Mouse (Mus musculus) spleen, adult 12 weeks (tissue): ENCODE measurements around the gene Snrpc.

ENCODE experiments used
- DNase-seq: peaks from one replicate; pipeline ENCODE4 v3.0.0; 2022; ENCODE audit warnings: low spot score

Gene Snrpc

DNA sequence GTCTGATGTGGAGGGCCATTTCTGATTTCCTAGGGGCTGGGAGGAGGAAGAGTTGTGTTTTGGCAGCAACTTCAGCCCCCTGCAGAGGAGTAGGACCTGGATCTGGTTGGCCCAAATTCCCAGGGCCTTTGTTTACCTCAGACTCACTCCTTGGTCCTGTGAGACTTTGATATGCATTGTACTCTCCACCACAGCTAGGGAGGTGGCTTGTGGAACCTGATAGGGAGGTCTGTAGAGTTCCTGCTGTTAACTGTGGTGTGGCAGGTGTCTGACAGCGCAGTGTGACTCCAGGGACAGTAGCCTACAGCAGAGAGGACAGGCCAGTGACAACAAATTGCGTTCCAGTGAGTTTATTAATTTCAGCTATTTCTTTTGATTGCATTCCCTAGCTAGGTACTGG, 21.2 kb downstream of the Snrpc start:
- DNase-seq, result peak; percentile 11

DNA sequence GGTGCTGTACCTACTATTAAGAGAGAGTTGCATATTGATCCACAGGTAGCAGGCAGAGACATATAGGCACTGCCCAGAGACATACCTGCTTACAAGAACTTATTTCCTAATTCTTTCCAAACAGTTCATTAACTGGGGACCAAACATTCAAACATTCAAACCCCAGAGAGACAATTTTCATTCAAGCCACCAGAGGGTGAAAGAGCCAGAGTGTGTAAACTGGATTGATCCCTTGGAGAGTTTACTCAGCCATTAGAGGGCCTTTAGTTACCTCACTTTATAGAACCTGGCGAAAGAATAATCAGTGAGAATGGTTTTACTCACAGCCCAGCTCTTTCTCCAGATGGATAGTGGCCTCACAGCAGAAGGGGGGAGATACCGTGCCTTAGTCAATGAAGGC, 27.5 kb downstream of the Snrpc start:
- no peak for DNase-seq

- no peak for DNase-seq
Observed at GRCm38 (mm10) chr17:27866737-27867136, 28.8 kb downstream of the Snrpc start.

GRCm38 (mm10) chr17:27871851-27872250, 33.9 kb downstream of the Snrpc start:
- DNase-seq, result no peak

DNA sequence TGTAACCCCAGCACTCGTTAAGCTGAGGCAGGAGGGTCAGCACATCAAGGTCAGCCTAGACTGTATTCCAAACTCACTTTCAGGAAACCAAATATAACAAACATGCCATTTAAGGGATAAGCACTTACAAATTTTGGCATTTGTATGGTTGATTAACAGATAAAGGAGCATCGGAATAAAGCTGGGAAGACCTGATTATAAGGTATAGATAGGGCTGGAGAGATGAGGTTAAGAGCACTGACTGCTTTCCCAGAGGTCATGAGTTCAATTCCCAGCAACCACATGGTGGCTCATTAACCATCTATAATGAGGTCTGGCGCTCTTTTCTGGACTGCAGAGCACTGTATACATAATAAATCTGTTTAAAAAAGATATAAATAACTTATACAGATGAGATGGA, 35.6 kb downstream of the Snrpc start:
- DNase-seq, result no peak

DNA sequence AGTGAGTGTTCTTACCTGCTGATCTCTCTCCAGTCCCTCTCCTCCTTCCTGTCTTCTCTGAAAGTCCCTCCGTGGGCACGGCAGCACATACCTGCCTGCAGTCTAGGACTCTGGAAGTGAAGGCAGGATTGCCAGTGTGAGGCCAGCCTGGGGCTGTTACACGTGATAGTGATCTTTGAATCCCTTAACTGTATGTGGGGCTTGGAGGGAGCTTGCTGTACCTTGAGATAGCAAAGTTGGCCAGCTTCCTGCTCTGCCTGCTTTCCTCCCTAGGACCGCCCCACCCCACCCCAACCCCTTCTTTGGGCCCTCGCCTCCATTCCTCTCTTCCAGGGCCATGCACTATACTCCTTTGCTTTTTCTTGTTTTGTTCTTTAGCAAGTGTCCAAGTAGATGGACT, 36.6 kb downstream of the Snrpc start:
- DNase-seq, result peak; percentile 10

- no peak for DNase-seq
Observed at GRCm38 (mm10) chr17:27881518-27881917, 43.6 kb downstream of the Snrpc start.

DNA sequence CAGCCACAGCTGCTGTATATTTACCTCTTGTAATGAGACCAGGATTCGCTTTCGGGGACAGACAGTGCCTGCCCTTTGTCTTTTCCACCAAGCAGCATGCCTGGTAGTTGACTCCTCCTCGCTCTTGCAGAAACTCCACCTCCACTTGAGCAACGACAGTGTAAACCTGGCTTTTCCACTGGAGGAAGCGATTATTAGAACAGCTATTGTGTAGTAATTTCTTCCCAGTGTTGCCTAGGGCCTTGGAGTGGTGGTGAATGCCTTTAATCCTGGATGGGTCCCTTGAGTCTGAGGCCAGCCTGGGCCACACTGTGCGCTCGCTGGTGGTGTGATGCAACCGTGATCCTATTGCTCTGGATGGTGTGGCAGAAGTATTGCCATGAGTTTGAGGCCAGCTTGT, 45.2 kb downstream of the Snrpc start:
- no peak for DNase-seq

- DNase-seq, result no peak
Observed at GRCm38 (mm10) chr17:27883994-27884393, 46.0 kb downstream of the Snrpc start.

DNA sequence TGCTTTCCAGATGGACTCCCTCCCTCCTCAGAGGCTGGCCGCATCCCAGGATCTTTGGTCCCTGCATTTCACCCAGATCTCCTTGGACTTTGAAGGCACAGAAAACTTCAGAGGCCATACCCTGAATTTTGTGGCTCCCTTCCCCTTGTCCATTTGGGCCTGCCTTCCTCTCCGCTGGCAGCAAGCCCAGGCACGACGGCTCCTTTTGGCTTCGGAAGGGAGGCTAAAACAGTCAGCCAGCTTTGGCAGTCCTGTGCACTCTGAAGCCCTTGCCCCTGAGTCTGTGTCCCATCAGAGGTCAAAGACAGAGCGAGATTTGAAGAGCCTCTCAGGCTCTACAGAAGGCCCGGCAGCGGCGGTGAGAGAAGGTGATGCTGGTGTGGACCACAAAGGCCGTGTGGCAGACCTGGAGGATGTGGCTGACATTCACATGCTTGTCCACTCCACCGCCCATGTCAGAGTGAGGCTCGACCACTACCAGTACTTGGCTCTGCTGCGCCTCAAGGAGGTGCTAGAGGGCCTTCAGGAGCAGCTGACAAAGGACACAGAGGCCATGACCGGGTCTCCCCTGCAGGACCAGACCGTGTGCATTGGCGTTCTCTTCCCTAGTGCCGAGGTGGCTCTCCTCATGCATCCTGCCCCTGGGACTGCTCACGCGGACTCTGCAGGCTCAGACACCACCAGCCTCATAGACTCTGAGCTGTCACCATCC, 48.7 kb downstream of the Snrpc start:
- no peak for DNase-seq
